Mouse (Mus musculus): ENCODE measurements around the gene Aig1. TPM values are rescaled to one million over a fixed set of nuclear protein-coding genes. Genes with fewer than 3 reads are reported as not detected.

The Aig1 gene
- polyA plus RNA-seq, 1 experiment from 2014 or later: 14.0 TPM

DNA sequence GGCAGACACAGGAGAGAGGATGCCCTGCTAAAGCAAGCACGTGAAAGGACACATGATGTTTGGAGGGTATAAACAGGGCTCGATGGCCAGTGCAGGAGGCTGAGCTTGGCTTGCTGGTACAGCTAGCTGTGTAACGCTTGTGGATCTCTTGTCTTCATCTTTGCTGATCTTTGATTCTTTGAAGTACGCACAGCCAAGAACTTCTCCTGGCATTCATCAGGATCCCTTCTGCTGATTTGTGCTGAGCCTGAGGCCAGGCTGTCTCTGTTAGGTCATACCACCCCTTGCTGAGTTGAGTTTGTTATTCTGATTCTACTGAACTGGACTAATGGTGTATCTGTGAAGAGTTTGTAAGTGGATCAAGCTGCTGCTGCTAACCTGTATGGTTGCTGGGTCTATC is 175.5 kb downstream of the Aig1 start:
- Histone ChIP-seq H3K9me3 (no peaks in the 10 kb centered on the region), H3K27ac (no peak overlapping the region), H3K27me3 (peaks cover 7% of the 10 kb centered on the region), H3K4me3 (replicated peaks) (no peak overlapping the region), H3K4me1 (replicated peaks) (peaks cover 13% of the 10 kb centered on the region), H3K9ac (replicated peaks) (no peak overlapping the region), H3K36me3 (no peaks in the 10 kb centered on the region), H3K4me2 (no peak overlapping the region)
- no peak for ATAC-seq (ENCODE audit: insufficient number of reproducible peaks, insufficient read depth, low FRiP score, low TSS enrichment, low read depth)
- 88% methylated on average over 4 of the region's 4 CpGs for WGBS

DNA sequence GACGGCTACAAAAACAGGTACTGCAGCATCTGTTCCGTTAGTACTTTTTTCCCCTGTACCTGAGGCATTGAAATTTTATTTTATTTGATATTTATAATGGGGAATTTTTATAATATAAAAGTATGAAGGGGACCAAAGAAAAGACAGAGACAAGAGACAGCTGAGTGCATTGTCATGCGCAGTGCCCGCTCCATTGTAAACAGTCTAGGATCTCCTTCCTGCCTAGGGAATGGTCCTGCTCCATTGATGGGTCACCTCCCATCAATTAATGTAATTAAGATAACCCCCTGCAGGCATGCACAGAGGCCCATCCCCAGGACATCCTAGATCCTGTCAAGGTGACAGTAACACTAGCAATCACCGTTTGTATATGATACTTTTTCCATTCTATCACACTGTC is 178.0 kb downstream of the Aig1 start:
- ATAC-seq (ENCODE audit: insufficient number of reproducible peaks, insufficient read depth, low FRiP score, low TSS enrichment, low read depth): no peak

DNA sequence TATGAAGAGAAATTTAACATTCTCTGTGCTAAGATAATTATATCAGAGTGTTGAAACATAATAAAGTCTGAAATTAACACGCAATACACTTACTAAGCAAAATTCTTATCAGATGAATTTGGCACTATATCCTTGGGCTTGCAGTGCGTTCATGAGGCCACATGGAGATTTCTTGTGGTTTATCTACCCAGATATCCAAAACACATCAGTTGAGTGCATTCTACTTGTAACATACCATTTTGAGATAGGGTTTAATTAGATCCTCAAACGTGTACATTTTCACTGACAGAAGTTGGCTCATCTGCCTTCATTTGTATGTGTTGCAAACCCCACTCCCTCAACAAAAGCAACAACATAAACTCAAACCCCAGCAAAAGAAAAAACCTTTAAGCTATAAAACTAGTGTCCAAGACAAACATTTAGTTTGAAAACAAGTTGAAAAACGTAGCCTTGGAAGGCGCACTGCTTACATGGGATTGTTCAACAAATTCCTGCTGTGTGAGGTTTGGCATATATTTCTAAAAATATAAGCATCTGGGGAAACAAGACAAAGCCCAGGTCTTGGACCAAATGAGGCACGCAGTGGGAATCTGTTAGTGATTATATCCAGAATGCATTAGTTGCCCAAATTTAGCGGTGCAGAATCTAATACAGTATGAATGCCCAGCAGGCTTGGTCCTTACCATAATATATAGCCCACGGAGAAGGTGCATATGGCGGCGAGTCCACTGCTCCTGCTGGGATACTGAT is 178.8 kb downstream of the Aig1 start:
- Histone ChIP-seq H3K4me2 (no peak overlapping the region), H3K4me3 (replicated peaks) (no peak overlapping the region), H3K27me3 (peaks cover 3% of the 10 kb centered on the region; the same call in 1 of the 2 replicates), H3K36me3 (no peaks in the 10 kb centered on the region), H3K4me1 (replicated peaks) (peaks cover 13% of the 10 kb centered on the region), H3K9me3 (no peaks in the 10 kb centered on the region), H3K9ac (replicated peaks) (no peak overlapping the region), H3K27ac (no peak overlapping the region)
- 77% methylated on average over 10 of the region's 10 CpGs for WGBS
- no peak for ATAC-seq (ENCODE audit: insufficient number of reproducible peaks, insufficient read depth, low FRiP score, low TSS enrichment, low read depth)

More for the DNA sequence above, 178.0 kb downstream of the Aig1 start:
- H3K27ac ChIP-seq: no peak overlapping the region
- no peak overlapping the region for H3K9ac ChIP-seq (replicated peaks)
- H3K4me3 ChIP-seq (replicated peaks): no peak overlapping the region
- H3K9me3 ChIP-seq: no peaks in the 10 kb centered on the region
- H3K4me1 ChIP-seq (replicated peaks): peaks cover 13% of the 10 kb centered on the region
- peaks cover 4% of the 10 kb centered on the region; the same call in 1 of the 2 replicates for H3K27me3 ChIP-seq
- WGBS: 89% methylated on average over 5 of the region's 5 CpGs
- no peaks in the 10 kb centered on the region for H3K36me3 ChIP-seq
- no peak overlapping the region for H3K4me2 ChIP-seq

DNA sequence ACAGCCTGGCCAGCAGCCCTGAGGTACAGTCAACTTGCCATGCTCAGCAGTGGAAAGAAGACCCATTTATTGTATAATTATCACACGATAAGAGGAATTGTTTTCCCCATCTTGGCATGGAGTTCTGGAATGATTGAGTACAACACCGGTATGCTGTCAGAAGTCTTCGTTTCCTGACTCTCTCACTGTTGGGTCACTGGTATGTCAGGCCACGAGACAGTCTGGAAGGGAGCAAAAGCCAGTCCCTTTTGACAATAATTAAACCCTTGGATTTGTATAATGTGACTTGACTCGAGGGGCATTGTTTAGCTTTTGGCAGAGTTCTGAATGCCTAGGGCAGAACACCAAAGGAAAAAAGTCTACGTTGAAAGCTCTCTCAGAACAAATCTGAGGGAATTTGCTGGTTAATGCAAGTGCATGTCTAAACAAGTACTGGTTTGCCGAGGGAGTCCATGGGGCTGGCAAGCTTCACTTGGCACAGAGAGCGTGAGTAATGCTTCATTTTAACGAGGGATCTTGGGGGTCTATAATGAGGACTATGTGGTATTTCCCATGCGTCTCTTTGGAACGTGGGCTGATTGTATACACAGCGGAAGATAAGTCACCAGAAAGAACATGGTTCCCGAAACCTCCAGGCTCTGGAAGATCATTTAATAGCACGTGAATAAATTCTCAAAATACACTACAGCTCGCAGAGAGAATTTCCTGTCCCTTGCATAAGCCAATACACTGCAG is 180.2 kb downstream of the Aig1 start:
- Histone ChIP-seq H3K36me3 (no peaks in the 10 kb centered on the region), H3K4me3 (replicated peaks) (no peak overlapping the region), H3K9ac (replicated peaks) (no peak overlapping the region), H3K9me3 (no peaks in the 10 kb centered on the region), H3K27ac (no peak overlapping the region), H3K4me2 (no peak overlapping the region), H3K4me1 (replicated peaks) (peaks cover 3% of the 10 kb centered on the region), H3K27me3 (peaks cover 1% of the 10 kb centered on the region; the same call in 1 of the 2 replicates)
- WGBS: 55% methylated on average over 15 of the region's 15 CpGs
- no peak for ATAC-seq (ENCODE audit: insufficient number of reproducible peaks, insufficient read depth, low FRiP score, low TSS enrichment, low read depth)

DNA sequence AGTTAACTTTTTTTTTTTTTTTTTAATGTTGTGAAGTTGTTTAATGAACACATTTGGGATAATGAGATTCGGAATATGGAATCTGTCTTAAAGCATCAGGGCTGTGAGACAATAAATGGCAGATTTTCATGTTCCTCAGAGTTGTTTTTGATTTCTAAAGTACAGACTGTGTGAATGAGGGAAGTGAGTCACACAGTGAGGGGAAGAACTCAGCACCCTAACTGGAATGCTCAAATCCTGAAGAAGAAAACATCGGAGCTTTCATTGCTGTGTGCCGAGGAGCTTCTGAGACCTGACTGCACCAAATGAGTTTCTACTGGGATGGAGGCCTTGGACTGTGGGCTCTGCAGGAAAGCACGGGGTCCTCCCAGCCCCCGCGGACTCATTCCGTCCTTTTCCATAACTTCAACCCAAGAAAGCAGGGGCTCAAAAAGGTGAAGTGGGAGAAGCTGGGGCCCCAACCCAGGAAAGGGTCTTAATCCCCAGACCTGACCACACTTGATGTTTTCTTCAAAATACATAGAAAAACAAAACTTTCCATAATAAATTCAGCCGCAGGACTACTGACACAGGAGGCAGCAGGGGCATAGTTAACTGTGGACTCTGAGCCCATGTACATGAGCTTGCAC is 181.5 kb downstream of the Aig1 start:
- Histone ChIP-seq H3K36me3 (no peaks in the 10 kb centered on the region), H3K4me3 (replicated peaks) (no peak overlapping the region), H3K27me3 (no peaks in the 10 kb centered on the region; the same call in 1 of the 2 replicates), H3K9me3 (no peaks in the 10 kb centered on the region), H3K4me1 (replicated peaks) (no peaks in the 10 kb centered on the region; the same call in 1 of the 2 replicates), H3K9ac (replicated peaks) (no peak overlapping the region), H3K27ac (no peak overlapping the region), H3K4me2 (no peak overlapping the region)
- WGBS: 86% methylated on average over 8 of the region's 8 CpGs
- ATAC-seq (ENCODE audit: insufficient number of reproducible peaks, insufficient read depth, low FRiP score, low TSS enrichment, low read depth): no peak

DNA sequence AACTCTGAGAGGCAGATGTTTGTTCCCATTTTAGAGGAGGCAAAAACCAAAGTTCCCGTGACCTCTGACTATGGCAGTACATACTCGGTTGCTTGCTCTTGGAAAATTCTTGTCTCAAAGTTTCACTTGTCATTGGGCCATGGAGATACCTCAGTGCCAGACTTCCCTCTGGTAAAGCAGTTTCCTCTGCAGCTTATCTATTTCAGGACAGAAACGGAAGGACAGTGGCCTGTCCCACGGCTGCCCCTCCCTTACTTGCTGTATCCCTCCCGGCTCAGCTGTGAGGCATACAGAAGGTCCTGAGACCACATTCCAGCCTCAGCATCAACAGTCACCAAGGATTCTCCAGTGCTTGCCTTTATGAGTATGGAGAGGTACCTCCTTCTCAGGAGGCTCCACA is 182.7 kb downstream of the Aig1 start:
- H3K36me3 ChIP-seq: no peaks in the 10 kb centered on the region
- H3K27ac ChIP-seq: no peak overlapping the region
- H3K9me3 ChIP-seq: no peaks in the 10 kb centered on the region
- no peaks in the 10 kb centered on the region for H3K27me3 ChIP-seq
- H3K4me1 ChIP-seq (replicated peaks): no peaks in the 10 kb centered on the region; the same call in 1 of the 2 replicates
- no peak overlapping the region for H3K9ac ChIP-seq (replicated peaks)
- ATAC-seq (ENCODE audit: insufficient number of reproducible peaks, insufficient read depth, low FRiP score, low TSS enrichment, low read depth): no peak
- no peak overlapping the region for H3K4me2 ChIP-seq
- 81% methylated on average over 5 of the region's 5 CpGs for WGBS
- no peak overlapping the region for H3K4me3 ChIP-seq (replicated peaks)

DNA sequence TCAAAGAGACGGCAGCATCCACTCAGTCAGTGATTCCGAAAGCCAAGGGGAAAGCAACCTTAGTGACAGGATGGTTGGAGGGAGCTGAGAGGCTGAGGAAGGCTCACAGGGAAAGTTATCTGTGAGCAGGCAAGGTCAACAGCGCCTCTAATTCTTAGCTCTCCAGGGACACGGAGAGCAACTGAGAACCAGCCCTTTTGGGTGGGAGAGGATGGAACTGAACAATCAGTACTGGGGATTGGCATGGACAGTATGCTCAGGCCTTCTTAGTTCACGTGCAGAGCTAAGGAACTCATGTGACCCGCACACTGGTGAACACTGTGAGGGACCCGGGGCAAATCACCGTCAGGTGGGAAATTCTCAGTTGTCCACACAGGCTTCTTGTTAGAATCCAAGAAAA is 183.4 kb downstream of the Aig1 start:
- no peak overlapping the region for H3K9ac ChIP-seq (replicated peaks)
- no peak overlapping the region for H3K4me3 ChIP-seq (replicated peaks)
- H3K9me3 ChIP-seq: no peaks in the 10 kb centered on the region
- 87% methylated on average over 8 of the region's 8 CpGs for WGBS
- H3K27ac ChIP-seq: no peak overlapping the region
- no peaks in the 10 kb centered on the region for H3K27me3 ChIP-seq
- ATAC-seq (ENCODE audit: insufficient number of reproducible peaks, insufficient read depth, low FRiP score, low TSS enrichment, low read depth): no peak
- H3K4me2 ChIP-seq: no peak overlapping the region
- H3K36me3 ChIP-seq: no peaks in the 10 kb centered on the region
- H3K4me1 ChIP-seq (replicated peaks): no peaks in the 10 kb centered on the region; the same call in 1 of the 2 replicates

DNA sequence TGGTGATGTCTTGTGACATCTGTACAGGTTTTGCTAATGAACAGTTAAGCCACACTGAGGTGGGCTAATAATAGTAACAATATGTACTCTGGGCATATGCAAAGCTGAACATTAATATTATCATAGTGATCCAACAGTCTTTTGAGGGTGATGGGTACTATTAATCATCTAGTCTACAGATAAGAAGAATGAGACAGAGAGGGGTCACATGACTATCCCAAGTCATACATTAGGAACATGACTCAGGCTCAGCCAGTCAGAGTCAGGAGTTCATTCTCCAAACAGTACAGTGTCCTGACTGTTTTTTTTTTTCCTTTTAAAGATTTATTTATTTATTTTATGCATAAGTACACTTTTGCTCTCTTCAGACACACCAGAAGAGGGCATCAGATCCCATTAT is 184.3 kb downstream of the Aig1 start:
- H3K4me3 ChIP-seq (replicated peaks): no peak overlapping the region
- no peak for ATAC-seq (ENCODE audit: insufficient number of reproducible peaks, insufficient read depth, low FRiP score, low TSS enrichment, low read depth)
- H3K27me3 ChIP-seq: no peaks in the 10 kb centered on the region
- H3K9ac ChIP-seq (replicated peaks): no peak overlapping the region
- H3K9me3 ChIP-seq: no peaks in the 10 kb centered on the region
- no peak overlapping the region for H3K27ac ChIP-seq
- no peaks in the 10 kb centered on the region for H3K36me3 ChIP-seq
- no peaks in the 10 kb centered on the region; the same call in 1 of the 2 replicates for H3K4me1 ChIP-seq (replicated peaks)
- no peak overlapping the region for H3K4me2 ChIP-seq

DNA sequence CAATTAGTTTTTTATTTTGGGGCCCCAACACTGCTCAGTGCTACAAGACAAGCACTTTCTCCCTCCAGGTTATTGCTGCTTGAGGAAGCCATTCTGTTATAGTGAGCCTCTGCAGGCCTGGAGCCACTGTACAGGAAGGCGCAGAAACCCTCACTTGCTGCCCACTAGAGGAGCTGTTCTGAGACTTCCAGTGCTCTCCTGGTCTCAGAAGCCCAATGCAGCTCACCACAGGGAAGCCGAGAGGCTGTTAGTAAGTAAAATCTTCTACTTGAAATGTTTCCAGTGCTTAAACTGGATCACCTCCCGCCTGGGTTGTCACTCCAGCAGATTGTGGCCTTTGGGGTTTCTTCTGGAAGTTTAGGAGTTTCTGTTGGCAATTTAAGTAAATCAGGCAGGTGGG is 186.2 kb downstream of the Aig1 start:
- Histone ChIP-seq H3K9me3 (no peaks in the 10 kb centered on the region), H3K27me3 (no peaks in the 10 kb centered on the region), H3K4me2 (no peak overlapping the region), H3K4me3 (replicated peaks) (no peak overlapping the region), H3K27ac (no peak overlapping the region), H3K4me1 (replicated peaks) (no peaks in the 10 kb centered on the region), H3K9ac (replicated peaks) (no peak overlapping the region), H3K36me3 (no peaks in the 10 kb centered on the region)
- 57% methylated on average over 3 of the region's 3 CpGs for WGBS
- 0 out of 2 replicates have a peak, but pooled peaks have one; percentile 10 for ATAC-seq (ENCODE audit: insufficient number of reproducible peaks, insufficient read depth, low FRiP score, low TSS enrichment, low read depth)

DNA sequence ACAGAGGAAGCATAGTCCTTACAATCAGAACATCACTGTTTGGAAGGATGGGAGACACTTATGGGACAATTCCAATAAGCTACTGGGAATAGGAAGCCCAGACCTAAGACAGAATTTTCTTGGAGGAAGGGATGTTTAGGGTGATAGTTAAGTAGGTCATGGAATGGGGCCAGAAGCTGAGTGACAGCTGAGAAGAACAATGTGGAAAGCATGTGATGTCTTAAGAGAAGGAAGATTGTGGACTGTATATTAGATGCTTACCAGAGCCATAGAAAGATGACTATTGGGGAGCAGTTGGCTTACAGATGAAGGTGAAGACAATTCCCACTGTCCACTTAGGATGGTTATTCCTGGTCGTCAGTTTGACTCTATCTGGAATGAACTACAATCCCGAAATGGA is 191.3 kb downstream of the Aig1 start:
- H3K36me3 ChIP-seq: no peaks in the 10 kb centered on the region

DNA sequence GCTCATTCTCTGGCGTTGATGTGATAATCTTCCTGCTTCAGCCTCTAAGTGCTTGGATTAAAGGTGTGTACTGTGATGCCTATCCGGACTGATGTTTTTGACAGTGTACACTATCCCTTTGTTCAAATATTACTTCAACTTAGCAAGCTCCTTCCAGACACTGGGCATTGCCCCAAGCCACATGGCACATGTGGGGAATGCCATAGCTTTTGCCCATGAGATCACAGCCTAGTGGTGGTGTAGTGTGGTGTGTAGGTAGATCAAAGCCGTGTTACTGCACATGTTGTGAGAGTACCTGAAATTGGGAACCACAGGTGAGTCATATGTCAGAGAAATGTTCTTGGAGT is 193.8 kb downstream of the Aig1 start:
- Histone ChIP-seq H3K27me3 (no peaks in the 10 kb centered on the region), H3K4me3 (replicated peaks) (no peak overlapping the region), H3K27ac (no peak overlapping the region), H3K4me2 (no peak overlapping the region), H3K36me3 (no peaks in the 10 kb centered on the region), H3K4me1 (replicated peaks) (no peaks in the 10 kb centered on the region), H3K9me3 (no peaks in the 10 kb centered on the region), H3K9ac (replicated peaks) (no peak overlapping the region)
- 86% methylated on average over 3 of the region's 3 CpGs for WGBS
- ATAC-seq (ENCODE audit: insufficient number of reproducible peaks, insufficient read depth, low FRiP score, low TSS enrichment, low read depth): no peak

More for the DNA sequence above, 191.3 kb downstream of the Aig1 start:
- Histone ChIP-seq H3K9me3 (no peaks in the 10 kb centered on the region), H3K4me2 (no peak overlapping the region), H3K27me3 (no peaks in the 10 kb centered on the region), H3K4me1 (replicated peaks) (no peaks in the 10 kb centered on the region), H3K4me3 (replicated peaks) (no peak overlapping the region), H3K9ac (replicated peaks) (no peak overlapping the region), H3K27ac (no peak overlapping the region)
- ATAC-seq (ENCODE audit: insufficient number of reproducible peaks, insufficient read depth, low FRiP score, low TSS enrichment, low read depth): no peak
- 93% methylated on average over 2 of the region's 2 CpGs for WGBS
